Mouse (Mus musculus): Measurements from ENCODE around the gene Arhgef28. TPM values are rescaled to one million over a fixed set of nuclear protein-coding genes. Genes with fewer than 3 reads are reported as not detected.

The Arhgef28 gene
- polyA plus RNA-seq, 1 experiment = 0.42 TPM

- Histone ChIP-seq H3K4me3 (ENCODE audit: extremely low read depth, insufficient read depth, insufficient read length) (no peak overlapping the region), H3K4me1 (ENCODE audit: control insufficient read depth, insufficient read depth, insufficient read length) (no peaks in the 10 kb centered on the region; the same call in 1 of the 2 replicates), H3K27me3 (ENCODE audit: control insufficient read depth, insufficient read depth, low read length) (no peaks in the 10 kb centered on the region), H3K27ac (ENCODE audit: insufficient read depth, low read length) (no peak overlapping the region), H3K36me3 (ENCODE audit: control insufficient read depth, insufficient read depth, low read length) (no peaks in the 10 kb centered on the region)
- WGBS = 29% methylated on average over 6 of the region's 6 CpGs
- no peak for DNase-seq (ENCODE audit: low read depth in 1 of 2, low spot score in 2 of 2)
- TF ChIP-seq CTCF (IDR thresholded peaks at IDR 0.05; ENCODE audit: extremely low read depth, insufficient read depth, insufficient read length, insufficient replicate concordance) (no peak), POLR2A (IDR thresholded peaks at IDR 0.05; ENCODE audit: low read depth, low read length) (no peak)
Measured at GRCm38 (mm10) chr13:97974532-97975194, 231.6 kb downstream of the Arhgef28 start.

- WGBS = 84% methylated on average over 4 of the region's 4 CpGs
- Histone ChIP-seq H3K4me3 (ENCODE audit: extremely low read depth, insufficient read depth, insufficient read length) (no peak overlapping the region), H3K36me3 (ENCODE audit: control insufficient read depth, insufficient read depth, low read length) (no peaks in the 10 kb centered on the region), H3K27ac (ENCODE audit: insufficient read depth, low read length) (no peak overlapping the region), H3K4me1 (ENCODE audit: control insufficient read depth, insufficient read depth, insufficient read length) (no peaks in the 10 kb centered on the region; the same call in 1 of the 2 replicates), H3K27me3 (ENCODE audit: control insufficient read depth, insufficient read depth, low read length) (no peaks in the 10 kb centered on the region)
- TF ChIP-seq POLR2A (IDR thresholded peaks at IDR 0.05; ENCODE audit: low read depth, low read length) = no peak
- no peak for TF ChIP-seq CTCF (IDR thresholded peaks at IDR 0.05; ENCODE audit: extremely low read depth, insufficient read depth, insufficient read length, insufficient replicate concordance)
- no peak for DNase-seq (ENCODE audit: low read depth in 1 of 2, low spot score in 2 of 2)
Measured at GRCm38 (mm10) chr13:97973915-97974314, 232.3 kb downstream of the Arhgef28 start.

GRCm38 (mm10) chr13:97966077-97966476, 240.2 kb downstream of the Arhgef28 start:
- 89% methylated on average over 5 of the region's 5 CpGs for WGBS
- DNase-seq (ENCODE audit: low read depth in 1 of 2, low spot score in 2 of 2) = no peak
- H3K36me3 ChIP-seq (ENCODE audit: control insufficient read depth, insufficient read depth, low read length) = no peaks in the 10 kb centered on the region
- no peaks in the 10 kb centered on the region for H3K27me3 ChIP-seq (ENCODE audit: control insufficient read depth, insufficient read depth, low read length)
- no peak overlapping the region for H3K4me3 ChIP-seq (ENCODE audit: extremely low read depth, insufficient read depth, insufficient read length)
- TF ChIP-seq POLR2A (IDR thresholded peaks at IDR 0.05; ENCODE audit: low read depth, low read length) (no peak), CTCF (IDR thresholded peaks at IDR 0.05; ENCODE audit: extremely low read depth, insufficient read depth, insufficient read length, insufficient replicate concordance) (no peak)
- H3K4me1 ChIP-seq (ENCODE audit: control insufficient read depth, insufficient read depth, insufficient read length) = no peaks in the 10 kb centered on the region
- no peak overlapping the region for H3K27ac ChIP-seq (ENCODE audit: insufficient read depth, low read length)

- H3K27ac ChIP-seq (ENCODE audit: insufficient read depth, low read length) = no peak overlapping the region
- no peak overlapping the region for H3K4me3 ChIP-seq (ENCODE audit: extremely low read depth, insufficient read depth, insufficient read length)
- no peaks in the 10 kb centered on the region for H3K36me3 ChIP-seq (ENCODE audit: control insufficient read depth, insufficient read depth, low read length)
- WGBS = 91% methylated on average over 9 of the region's 9 CpGs
- DNase-seq (ENCODE audit: low read depth in 1 of 2, low spot score in 2 of 2) = no peak
- H3K27me3 ChIP-seq (ENCODE audit: control insufficient read depth, insufficient read depth, low read length) = no peaks in the 10 kb centered on the region
- no peak for TF ChIP-seq POLR2A (IDR thresholded peaks at IDR 0.05; ENCODE audit: low read depth, low read length)
- TF ChIP-seq CTCF (IDR thresholded peaks at IDR 0.05; ENCODE audit: extremely low read depth, insufficient read depth, insufficient read length, insufficient replicate concordance) = no peak
- no peaks in the 10 kb centered on the region for H3K4me1 ChIP-seq (ENCODE audit: control insufficient read depth, insufficient read depth, insufficient read length)
Measured at GRCm38 (mm10) chr13:97964892-97965424, 241.3 kb downstream of the Arhgef28 start.

GRCm38 (mm10) chr13:97960142-97960541, 246.1 kb downstream of the Arhgef28 start:
- DNase-seq (ENCODE audit: low read depth in 1 of 2, low spot score in 2 of 2) = no peak
- Histone ChIP-seq H3K27me3 (ENCODE audit: control insufficient read depth, insufficient read depth, low read length) (no peaks in the 10 kb centered on the region), H3K27ac (ENCODE audit: insufficient read depth, low read length) (no peak overlapping the region), H3K36me3 (ENCODE audit: control insufficient read depth, insufficient read depth, low read length) (no peaks in the 10 kb centered on the region), H3K4me1 (ENCODE audit: control insufficient read depth, insufficient read depth, insufficient read length) (no peaks in the 10 kb centered on the region), H3K4me3 (ENCODE audit: extremely low read depth, insufficient read depth, insufficient read length) (no peak overlapping the region)
- 85% methylated on average over 4 of the region's 4 CpGs for WGBS
- TF ChIP-seq POLR2A (IDR thresholded peaks at IDR 0.05; ENCODE audit: low read depth, low read length) (no peak), CTCF (IDR thresholded peaks at IDR 0.05; ENCODE audit: extremely low read depth, insufficient read depth, insufficient read length, insufficient replicate concordance) (no peak)

- H3K4me3 ChIP-seq (ENCODE audit: extremely low read depth, insufficient read depth, insufficient read length) = no peak overlapping the region
- H3K27ac ChIP-seq (ENCODE audit: insufficient read depth, low read length) = no peak overlapping the region
- TF ChIP-seq POLR2A (IDR thresholded peaks at IDR 0.05; ENCODE audit: low read depth, low read length) = no peak
- TF ChIP-seq CTCF (IDR thresholded peaks at IDR 0.05; ENCODE audit: extremely low read depth, insufficient read depth, insufficient read length, insufficient replicate concordance) = no peak
- 61% methylated on average over 7 of the region's 7 CpGs for WGBS
- no peaks in the 10 kb centered on the region for H3K27me3 ChIP-seq (ENCODE audit: control insufficient read depth, insufficient read depth, low read length)
- H3K36me3 ChIP-seq (ENCODE audit: control insufficient read depth, insufficient read depth, low read length) = no peaks in the 10 kb centered on the region
- H3K4me1 ChIP-seq (ENCODE audit: control insufficient read depth, insufficient read depth, insufficient read length) = no peaks in the 10 kb centered on the region
- DNase-seq (ENCODE audit: low read depth in 1 of 2, low spot score in 2 of 2) = no peak
Measured at GRCm38 (mm10) chr13:97959394-97959888, 246.8 kb downstream of the Arhgef28 start.

- Histone ChIP-seq H3K4me1 (ENCODE audit: control insufficient read depth, insufficient read depth, insufficient read length) (no peaks in the 10 kb centered on the region), H3K27ac (ENCODE audit: insufficient read depth, low read length) (no peak overlapping the region), H3K36me3 (ENCODE audit: control insufficient read depth, insufficient read depth, low read length) (no peaks in the 10 kb centered on the region), H3K4me3 (ENCODE audit: extremely low read depth, insufficient read depth, insufficient read length) (no peak overlapping the region), H3K27me3 (ENCODE audit: control insufficient read depth, insufficient read depth, low read length) (no peaks in the 10 kb centered on the region)
- WGBS = 88% methylated on average over 9 of the region's 9 CpGs
- TF ChIP-seq POLR2A (IDR thresholded peaks at IDR 0.05; ENCODE audit: low read depth, low read length) (no peak), CTCF (IDR thresholded peaks at IDR 0.05; ENCODE audit: extremely low read depth, insufficient read depth, insufficient read length, insufficient replicate concordance) (no peak)
- DNase-seq (ENCODE audit: low read depth in 1 of 2, low spot score in 2 of 2) = no peak
Measured at GRCm38 (mm10) chr13:97955759-97956158, 250.5 kb downstream of the Arhgef28 start.
